Mouse (Mus musculus) regulatory T cell (primary cell): ENCODE data around the gene Paxx.

Experiments used
- in situ Hi-C: fragments of 300-600 bp; cut with MboI, MseI; formaldehyde crosslinking; loops from one replicate; pipeline ENCODE4 v1.15.1; 2025; ENCODE audit warnings: high pct_unique_total_duplicates

Gene Paxx

DNA sequence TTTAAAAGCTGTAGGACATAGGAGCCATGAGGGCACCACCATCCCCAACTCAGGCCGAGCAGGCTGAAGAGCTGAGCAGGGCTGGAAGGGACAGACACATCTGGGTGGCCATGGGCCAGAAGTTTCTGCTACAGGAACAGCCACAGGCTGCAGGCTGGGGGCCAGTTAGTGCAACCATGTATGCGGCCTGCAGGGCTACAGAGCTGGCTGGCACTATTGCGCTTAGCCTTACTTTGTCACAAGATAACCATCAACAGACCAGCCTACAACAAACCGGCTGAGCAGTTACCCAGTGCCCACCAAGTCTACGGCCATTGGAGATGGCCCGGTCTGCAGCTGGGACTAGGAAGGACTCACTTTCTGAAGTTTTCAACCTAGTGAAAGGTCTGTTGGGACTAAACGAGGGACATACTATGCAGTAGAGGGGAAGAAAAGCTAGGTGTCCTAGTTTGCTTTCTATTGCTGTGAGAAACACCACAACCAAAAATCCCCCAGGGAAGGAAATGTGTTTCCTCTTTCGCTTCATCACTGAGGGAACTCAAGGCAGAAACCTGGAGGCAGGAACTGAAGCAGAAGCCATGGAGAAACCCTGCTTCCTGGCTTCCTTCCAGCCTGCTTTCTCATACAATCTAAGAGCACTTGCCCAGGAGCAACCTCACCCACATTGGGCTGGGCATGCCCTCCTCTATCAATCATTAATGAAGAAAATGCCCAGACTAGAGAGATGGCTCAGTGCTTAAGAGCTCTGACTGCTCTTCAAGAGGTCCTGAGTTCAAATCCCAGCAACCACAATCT is 9.8 kb downstream of the Paxx start:
- in situ Hi-C loops = no loop called here

DNA sequence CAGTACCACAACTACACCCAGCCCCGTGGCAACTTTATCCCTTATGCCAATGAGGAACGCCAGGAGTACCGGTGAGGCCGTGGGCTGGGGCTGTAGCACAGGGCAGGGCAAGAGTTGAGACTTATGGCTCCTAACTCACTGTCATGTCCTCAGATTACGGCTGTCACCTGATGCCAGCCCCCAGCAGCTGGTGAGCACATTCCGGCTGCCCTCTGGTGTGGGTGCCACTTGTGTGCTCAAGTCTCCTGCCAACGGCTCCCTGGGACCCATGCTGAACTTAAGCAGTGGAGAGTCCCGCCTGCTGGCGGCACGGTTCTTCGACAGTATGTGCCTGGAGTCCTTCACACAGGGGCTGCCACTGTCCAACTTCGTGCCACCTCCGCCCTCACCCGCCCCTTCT is 18.2 kb downstream of the Paxx start:
- in situ Hi-C loops = no loop called here

DNA sequence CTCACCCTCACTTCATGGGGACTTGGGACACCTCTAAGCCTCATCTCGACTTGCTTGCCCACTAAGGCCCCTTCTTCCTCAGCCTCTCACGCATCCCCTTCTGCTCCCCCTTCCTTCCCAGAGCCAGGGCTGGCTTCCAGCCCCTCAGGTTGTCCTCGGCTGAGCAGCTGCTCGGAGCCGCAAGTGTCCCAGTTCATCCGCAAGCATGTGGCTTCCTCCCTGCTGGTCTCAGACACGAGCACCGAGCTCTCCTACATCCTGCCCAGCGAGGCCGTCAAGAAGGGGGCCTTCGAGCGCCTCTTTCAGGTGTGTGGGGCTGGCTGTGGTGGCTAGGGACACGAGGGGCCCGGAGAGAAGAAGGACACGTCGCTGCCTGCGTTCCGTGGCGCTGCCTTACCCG is 19.8 kb downstream of the Paxx start:
- in situ Hi-C loops = no loop called here

DNA sequence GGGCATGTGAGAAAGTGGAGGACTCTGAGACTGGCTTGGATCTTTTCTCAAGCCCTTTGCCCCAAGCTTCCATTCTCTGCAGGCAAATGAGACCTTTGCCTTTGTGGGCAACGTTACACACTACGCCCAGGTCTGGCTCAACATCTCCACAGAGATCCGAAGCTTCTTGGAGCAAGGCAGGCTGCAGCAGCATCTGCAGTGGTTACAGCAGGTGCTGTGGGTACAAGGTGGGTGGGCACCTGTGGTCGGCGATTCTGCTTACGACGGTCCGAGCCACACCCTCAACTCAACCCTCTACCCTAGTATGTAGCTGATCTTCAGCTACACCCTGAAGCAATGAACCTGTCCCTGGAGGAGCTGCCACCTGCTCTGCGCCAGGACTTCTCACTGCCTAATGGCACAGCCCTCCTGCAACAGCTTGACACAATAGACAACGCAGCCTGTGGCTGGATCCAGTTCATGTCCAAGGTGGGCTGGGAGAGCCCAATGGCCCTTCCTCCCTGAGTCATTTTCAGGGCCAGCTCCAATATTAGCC is 24.5 kb downstream of the Paxx start:
- in situ Hi-C loops = no loop called here

DNA sequence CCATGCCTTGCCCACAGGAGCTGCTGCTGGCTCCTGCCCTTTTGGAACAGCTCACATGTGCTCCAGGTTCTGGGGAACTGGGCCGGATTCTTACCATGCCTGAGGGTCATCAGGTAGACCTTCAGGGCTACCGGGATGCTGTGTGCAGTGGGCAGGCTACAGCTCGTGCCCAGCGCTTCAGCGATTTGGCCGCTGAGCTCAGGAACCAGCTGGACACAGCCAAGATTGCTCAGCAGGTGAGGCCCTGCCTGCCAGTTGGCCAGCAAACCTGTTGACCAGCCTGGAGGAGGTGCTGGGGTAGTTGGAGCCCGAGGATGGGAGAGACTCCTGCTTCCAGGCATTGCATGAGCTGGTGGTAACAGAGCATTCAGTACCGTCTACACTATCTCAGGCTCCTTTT is 26.6 kb downstream of the Paxx start:
- in situ Hi-C loops = no loop called here

DNA sequence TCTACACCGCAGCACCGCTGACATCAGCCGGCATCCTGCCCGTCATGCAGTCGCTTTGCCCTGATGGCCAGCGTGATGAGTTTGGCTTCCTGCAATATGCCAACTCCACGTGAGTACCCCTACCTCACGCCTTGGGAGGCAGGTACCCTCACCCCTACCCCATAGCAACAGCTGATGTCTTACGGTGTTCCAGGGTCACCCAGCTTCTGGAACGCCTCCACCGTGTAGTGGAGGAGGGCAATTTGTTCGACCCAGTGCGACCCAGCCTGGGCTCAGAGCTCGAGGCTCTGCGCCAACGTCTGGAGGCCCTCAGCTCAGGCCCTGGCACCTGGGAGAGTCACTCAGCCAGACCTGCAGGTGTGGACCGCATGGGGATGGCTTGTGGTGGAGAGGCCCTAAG is 27.8 kb downstream of the Paxx start:
- in situ Hi-C loops = no loop called here

DNA sequence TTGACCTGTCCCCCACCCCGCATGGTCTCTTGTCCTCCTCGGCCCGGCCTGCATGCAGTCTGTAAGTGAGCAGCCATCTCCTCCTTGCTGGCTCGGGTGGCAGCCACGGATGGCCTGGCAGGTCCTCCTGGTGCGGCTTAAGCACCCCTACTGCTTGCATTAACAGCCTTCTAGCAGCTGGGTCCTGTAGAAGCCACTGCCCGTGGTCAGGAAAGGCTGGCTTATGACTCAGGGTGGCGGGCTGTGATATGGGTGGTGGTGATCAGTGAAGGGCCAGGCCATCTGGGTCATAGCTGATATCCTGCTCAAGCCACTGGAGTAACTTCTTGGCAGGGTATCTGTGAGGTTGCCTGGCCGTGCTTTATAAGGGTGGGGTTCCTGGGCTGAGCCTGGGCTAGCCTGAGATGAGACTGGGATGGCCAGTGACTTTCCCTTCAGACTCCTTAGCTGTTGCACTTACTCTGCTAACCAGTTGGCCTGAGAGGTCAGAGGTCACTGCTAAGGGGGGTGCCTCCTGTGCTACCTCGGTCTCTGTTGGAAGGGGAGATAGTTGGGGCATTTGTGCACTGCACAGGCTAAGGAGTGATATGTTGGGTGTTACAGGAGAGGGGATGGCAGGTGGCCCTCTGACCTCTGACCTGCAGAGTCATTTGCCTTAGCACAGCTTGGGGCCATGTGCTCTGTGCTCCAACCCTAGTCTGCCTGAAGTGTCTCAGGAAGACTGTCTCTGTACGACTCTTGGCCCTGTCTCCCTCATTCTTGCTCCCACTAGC is 28.4 kb downstream of the Paxx start:
- in situ Hi-C loops = no loop called here

DNA sequence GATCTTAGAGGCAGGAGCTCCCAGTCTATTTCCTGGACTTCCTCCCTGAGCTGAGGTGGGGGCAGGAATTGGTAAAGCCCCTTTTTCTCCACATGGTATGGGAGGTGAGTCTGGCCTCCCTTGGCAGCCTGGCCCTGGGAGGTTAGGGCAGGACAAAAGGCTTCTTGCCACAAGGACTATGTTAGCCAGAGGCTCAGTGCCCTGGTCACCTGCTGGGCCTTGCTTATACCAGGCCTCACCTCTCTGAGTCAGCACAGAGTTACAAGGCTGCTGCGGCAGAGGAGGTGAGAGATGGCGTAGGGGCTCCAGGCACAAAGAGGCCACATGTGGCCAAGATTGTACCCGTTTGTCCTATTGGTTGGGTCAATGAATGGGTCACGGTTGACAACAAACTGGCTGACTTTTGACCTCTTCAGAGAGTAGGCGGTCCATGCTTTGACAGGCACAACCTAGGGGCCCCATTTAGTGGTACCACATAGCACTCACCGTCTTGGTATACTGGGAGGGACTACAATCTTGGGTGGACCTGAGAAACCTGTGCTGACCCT is 29.5 kb downstream of the Paxx start:
- in situ Hi-C loops = no loop called here

DNA sequence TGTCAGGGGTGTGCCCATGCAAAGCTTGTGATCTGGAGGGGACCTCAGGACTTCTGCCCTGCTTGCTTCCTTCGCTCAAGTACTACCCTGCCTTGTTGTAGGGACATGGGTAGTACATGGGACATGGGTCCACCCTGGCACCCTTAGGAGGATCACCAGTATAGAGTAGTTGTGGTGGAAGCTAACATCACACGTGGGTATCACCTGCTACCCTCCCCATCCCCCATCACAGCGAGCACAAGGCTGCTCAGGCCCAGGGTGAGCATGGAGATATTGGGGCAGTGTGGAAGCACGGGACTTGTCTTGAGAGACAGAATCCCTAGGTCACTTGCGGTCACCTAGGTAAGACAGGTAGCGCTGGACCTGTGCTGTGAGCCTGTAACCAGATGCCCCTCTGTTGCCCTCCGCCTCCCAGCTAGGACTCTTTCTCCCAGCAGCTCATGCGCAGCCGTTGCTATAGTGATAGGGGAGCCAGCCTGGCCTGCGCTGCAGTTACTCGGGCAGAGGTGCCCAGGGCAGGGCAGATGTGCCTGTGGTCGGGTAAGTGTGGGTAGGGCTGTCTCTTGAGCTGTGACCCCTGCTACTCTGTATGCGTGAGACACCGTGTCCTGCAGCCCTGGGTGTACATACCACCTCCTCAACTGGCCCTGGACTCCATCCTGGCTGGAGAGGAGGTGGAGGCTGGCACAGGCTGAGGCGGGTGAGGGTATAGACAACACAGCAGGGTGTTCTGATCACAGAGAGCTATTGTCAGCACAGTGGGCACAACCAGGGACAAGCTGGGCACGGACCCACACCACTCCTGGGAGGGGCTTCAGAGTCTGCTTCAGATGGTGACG is 30.3 kb downstream of the Paxx start:
- in situ Hi-C loops = no loop called here

DNA sequence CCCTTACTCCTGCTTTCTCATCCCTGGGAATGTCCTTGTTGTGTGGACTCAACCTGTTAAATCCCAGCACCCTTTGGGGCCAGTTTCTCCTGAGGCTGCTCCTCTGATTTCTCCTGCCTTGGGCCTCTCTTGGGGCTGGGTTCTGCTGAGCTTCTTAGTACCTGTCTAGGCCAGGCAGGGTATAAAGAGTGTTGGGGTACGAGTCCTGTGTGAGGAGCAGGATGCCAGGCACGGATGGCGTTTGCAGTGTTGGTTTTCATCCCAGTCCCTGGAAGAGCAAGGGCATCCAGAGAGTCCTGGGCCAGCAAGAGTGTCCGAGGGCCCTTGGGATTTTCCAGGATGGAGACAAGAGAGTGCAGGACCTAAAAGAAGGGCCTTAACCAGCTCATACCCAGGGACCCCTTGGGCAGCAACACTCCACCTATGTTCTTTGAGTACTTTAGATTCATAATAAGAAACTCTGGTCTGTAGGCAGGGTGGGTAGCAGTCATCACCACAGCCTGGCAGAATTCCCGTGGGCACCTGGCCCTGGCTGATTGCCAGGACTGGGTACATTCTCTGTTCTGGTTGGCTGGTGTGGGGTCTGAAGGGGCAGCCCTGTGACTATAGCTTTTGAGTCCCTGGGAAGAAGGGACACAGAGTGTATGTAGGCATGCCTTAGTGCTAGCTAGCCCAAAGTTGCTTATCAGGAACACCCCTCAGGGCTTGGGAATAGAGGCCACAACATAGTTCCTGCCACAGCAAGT is 31.3 kb downstream of the Paxx start:
- in situ Hi-C loops = loop anchor here (10.0 kb wide), 1 partner anchor 1045 kb away; no protein-coding TSS in a partner anchor

DNA sequence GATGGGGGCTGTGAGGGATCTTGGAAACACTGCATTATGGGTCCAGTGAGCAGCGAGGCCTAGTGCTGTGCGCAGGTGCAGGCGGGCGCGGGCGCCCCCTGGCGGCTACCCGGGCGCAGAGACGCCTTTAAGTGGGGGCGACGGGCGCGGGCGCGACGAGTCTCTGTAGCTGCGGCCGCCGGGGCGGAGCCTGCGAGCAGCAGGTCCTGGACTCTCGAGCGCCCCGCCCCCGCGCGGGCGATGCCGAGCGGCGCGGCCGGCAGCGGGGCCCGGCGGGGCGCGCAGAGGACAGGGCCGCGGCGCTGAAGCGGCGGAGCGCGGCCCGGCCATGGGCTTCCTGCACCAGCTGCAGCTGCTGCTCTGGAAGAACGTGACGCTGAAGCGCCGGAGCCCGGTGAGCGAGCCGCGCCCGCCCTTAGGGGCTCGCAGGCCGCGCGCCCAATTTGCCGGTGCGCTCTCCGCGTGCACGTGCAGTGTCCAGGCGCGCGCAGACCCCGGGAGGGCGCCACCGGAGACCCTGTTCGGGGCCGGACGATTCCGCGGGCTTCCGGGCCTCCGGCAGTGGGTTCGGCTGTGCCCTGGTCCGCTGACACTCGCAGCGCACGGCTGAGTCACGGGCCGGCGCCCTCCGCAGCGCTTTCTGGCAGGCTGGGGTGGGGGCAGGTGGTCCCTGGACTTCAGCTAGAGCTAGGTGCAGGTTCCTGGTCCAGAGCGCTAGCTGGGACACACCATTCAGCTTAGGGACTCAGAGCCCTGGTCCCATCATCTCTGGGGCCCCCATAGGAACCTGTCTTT is 32.3 kb downstream of the Paxx start, which contains the start of gene Abca2:
Gene Abca2 (plus strand): TSS at position 262 of the 795 bp plus-strand sequence.
- in situ Hi-C loops = loop anchor here (10.0 kb wide), 1 partner anchor 1044 kb away; no protein-coding TSS in a partner anchor

DNA sequence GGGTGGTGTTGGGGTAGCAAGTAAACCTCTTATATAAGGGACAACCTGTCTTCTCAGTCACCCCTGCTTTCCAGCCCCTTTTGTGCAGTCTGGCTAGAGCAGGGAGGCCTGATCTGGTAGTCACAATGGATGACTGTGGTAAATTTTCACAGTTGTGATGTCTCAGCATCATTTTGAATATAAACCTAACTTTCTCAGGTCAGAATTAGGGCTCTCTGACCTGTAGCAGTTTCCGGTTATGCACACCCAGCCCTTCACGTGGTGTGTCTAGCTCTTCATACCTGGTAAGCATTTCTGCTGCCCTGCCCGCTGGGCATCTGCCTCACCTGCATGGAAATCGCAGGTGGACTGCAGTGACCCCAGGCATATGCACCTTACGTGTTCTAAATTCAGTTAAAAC is 33.6 kb downstream of the Paxx start:
- in situ Hi-C loops = loop anchor here (10.0 kb wide), 1 partner anchor 1042 kb away; no protein-coding TSS in a partner anchor

DNA sequence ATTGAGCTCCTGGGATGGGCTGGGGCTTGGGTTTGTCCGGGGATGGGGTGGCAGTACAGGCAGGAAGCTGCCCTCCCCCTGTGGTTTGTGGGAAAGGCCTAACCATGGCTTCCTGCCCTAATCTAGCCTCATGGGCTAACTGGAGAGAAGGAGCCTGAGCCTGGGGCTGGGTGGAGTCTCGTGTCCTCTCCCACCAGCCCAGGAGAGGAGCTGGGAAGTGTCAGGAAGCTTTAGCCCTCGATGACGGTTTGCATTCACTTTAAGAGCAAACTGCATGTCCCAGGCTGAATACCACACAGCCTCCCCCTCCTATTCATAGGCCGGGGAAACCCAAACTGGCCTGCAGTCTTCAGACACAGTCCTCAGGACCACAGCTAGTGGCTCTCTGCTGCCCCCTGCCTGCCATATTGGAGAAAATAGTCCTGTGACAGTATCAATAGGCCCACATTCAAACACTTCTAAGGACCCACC is 34.1 kb downstream of the Paxx start:
- in situ Hi-C loops = loop anchor here (10.0 kb wide), 1 partner anchor 1042 kb away; no protein-coding TSS in a partner anchor

DNA sequence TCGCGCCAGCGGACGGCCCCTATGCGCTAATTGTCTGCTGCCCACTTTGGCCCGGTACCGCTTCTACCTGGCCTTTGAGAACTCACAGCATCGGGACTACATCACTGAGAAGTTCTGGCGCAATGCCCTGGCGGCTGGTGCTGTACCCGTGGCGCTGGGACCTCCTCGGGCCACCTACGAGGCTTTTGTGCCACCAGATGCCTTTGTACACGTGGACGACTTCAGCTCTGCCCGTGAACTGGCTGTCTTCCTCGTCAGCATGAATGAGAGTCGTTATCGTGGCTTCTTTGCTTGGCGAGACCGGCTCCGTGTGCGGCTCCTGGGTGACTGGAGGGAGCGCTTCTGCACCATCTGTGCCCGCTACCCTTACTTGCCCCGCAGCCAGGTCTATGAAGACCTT is 35.4 kb downstream of the Paxx start:
- in situ Hi-C loops = loop anchor here (10.0 kb wide), 1 partner anchor 1041 kb away; no protein-coding TSS in a partner anchor

DNA sequence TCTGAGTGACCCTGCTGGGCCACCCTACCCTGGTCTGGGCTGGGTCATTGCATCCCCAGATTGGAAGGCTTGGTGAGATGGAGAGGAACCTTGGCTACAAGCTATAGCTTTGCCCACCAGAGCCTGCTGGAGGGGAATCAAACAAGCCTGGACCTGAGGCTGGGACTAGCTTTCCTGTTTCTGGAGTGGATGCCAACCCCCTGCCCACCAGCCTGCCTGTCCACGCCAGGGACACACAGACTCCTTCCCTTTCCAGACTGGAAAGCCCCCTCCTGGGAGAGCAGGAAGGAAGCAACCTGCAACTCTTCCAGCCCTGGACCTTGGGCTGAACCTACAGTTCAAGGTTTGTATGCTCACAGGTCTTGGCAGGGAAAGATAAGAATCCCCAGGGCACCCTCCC is 37.3 kb downstream of the Paxx start:
- in situ Hi-C loops = loop anchor here (10.0 kb wide), 1 partner anchor 1039 kb away; no protein-coding TSS in a partner anchor

DNA sequence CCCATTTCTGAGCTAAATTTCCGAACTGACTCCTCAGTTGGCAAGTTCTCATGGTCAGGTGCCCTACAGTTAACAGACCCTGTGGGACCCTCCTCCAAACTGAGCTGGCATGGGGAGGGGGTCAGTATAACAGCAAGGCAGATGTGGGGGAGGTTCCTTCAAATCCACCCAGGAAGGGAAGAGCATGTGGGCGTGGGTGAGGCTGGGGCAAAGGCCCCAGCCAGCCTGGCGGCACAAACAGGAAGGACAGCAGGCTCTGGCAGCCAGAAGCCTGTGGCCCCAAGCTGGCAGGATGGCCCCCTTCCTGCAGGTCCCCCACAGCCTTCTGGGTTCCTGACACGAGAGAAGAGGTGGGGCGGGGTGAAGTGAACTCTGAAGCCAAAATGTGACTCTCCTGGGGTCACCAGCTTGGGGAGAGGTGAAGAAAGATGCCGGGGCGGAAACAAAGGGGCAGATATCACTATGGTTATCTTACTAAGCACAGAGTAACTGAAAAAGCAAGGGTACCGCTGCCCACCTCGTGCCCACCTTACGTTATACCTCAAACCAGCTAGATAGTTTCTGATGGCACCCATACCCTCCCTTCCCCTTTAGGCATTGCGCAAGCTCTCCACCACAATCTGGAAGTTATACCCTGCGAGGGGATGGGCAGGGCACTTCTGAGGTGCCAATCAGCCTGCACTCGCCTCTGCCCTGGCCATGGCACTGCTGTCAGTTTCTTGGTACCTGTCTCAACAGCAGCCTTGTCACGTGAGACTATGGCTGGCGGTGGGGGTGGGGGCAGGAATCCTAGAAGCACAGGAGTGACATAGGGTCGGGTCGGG is 38.1 kb downstream of the Paxx start, which contains the start of gene Fut7:
Gene Fut7 (plus strand): TSS at position 681 of the 824 bp plus-strand sequence.
- in situ Hi-C loops = loop anchor here (10.0 kb wide), 1 partner anchor 1038 kb away; no protein-coding TSS in a partner anchor

DNA sequence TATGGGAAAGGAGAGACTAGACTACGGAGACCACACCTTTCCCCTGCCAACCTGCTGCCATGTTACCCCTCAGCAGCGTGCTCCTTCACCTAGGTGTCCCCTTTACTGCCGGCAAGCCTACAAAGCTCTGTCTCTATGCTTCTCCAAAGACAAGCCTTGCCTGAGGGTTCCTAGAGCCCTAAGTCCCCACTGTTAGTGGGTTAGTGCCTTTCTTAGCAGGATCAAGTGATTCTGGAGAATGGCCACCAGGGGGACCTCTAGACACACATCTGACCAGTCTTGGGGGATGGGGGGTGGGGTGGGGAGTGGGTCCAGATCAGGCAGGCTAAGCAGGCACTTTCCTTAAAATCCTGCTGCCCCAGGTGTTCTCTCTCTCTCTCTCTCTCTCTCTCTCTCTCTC is 39.0 kb downstream of the Paxx start:
- in situ Hi-C loops = loop anchor here (10.0 kb wide), 1 partner anchor 1037 kb away; no protein-coding TSS in a partner anchor

DNA sequence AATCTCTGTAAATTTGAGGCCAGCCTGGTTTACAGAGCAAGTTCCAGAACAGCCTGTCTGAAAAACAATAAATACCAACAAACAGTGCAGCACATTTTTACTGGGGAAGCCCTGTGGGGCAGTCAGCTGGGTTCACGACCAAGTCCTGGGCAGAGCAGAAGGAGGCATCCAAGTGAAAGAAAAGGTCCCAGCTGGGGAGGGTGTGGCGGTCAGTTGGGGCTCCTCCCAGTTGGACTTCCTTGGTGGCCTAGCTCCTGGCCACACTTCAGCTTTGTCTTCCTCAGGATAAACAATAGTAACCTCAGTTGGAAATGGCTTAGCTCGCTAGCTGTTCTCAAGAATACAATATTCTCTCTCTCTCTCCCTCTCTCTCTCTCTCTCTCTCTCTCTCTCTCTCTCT is 43.5 kb downstream of the Paxx start:
- in situ Hi-C loops = no loop called here
